Mouse (Mus musculus) megakaryocyte, embryonic 14.5 days (primary cell): Measurements from ENCODE around the gene Pih1d1.

Experiments used
- FLI1 ChIP-seq: IDR thresholded peaks from 2 replicates; pipeline ENCODE4 v1.6.1; 2012; ENCODE audit warnings: low read length, inconsistent platforms, mixed read lengths
- GATA1 ChIP-seq: IDR thresholded peaks from 3 replicates; pipeline ENCODE4 v1.6.1; 2012; ENCODE audit warnings: mixed read lengths, low read length, inconsistent platforms, borderline replicate concordance

GRCm38 (mm10) chr7:45190186-45190585 is 36.1 kb downstream of the Pih1d1 start:
- no peak for TF ChIP-seq GATA1
- no peak for TF ChIP-seq FLI1
